Mouse (Mus musculus) forelimb bud, embryonic 11.5 days (tissue): Measurements from ENCODE around the gene Tpx2.

ENCODE experiments used
- DNase-seq: peaks from one replicate; pipeline ENCODE4 v3.0.0-alpha.2; 2012; ENCODE audit warnings: low read depth, low spot score

Gene Tpx2

GRCm38 (mm10) chr2:152914310-152915120 is 66.8 kb downstream of the Tpx2 start:
- DNase-seq, result peak; percentile 87

- no peak for DNase-seq
Measured at GRCm38 (mm10) chr2:152915453-152915852, 67.7 kb downstream of the Tpx2 start.

GRCm38 (mm10) chr2:152916111-152916510 is 68.3 kb downstream of the Tpx2 start:
- no peak for DNase-seq

GRCm38 (mm10) chr2:152917671-152918070 is 69.9 kb downstream of the Tpx2 start:
- DNase-seq, result no peak

- peak; percentile 43 for DNase-seq
Measured at GRCm38 (mm10) chr2:152922376-152922775, 74.6 kb downstream of the Tpx2 start.

- no peak for DNase-seq
Measured at GRCm38 (mm10) chr2:152923621-152924020, 75.9 kb downstream of the Tpx2 start.

GRCm38 (mm10) chr2:152924128-152924527 is 76.4 kb downstream of the Tpx2 start:
- no peak for DNase-seq

GRCm38 (mm10) chr2:152924543-152924942 is 76.8 kb downstream of the Tpx2 start:
- no peak for DNase-seq

GRCm38 (mm10) chr2:152925189-152925872 is 77.6 kb downstream of the Tpx2 start:
- DNase-seq, result peak; percentile 88

- no peak for DNase-seq
Measured at GRCm38 (mm10) chr2:152926896-152927295, 79.1 kb downstream of the Tpx2 start.

GRCm38 (mm10) chr2:152927371-152927770 is 79.6 kb downstream of the Tpx2 start:
- no peak for DNase-seq

GRCm38 (mm10) chr2:152928219-152928987 is 80.6 kb downstream of the Tpx2 start:
- no peak for DNase-seq

- no peak for DNase-seq
Measured at GRCm38 (mm10) chr2:152928988-152929370, 81.2 kb downstream of the Tpx2 start.

GRCm38 (mm10) chr2:152930276-152930675 is 82.5 kb downstream of the Tpx2 start:
- no peak for DNase-seq

- DNase-seq, result no peak
Measured at GRCm38 (mm10) chr2:152931456-152932160, 83.8 kb downstream of the Tpx2 start.

GRCm38 (mm10) chr2:152933048-152933447 is 85.3 kb downstream of the Tpx2 start, which contains the start of gene Foxs1:
Foxs1 (minus strand) TSS chr2:152933208.
- no peak for DNase-seq

GRCm38 (mm10) chr2:152933614-152934013 is 85.8 kb downstream of the Tpx2 start:
- peak; percentile 62 for DNase-seq

GRCm38 (mm10) chr2:152939846-152940245 is 92.1 kb downstream of the Tpx2 start:
- no peak for DNase-seq

GRCm38 (mm10) chr2:152941106-152941505 is 93.3 kb downstream of the Tpx2 start:
- no peak for DNase-seq

GRCm38 (mm10) chr2:152941776-152942175 is 94.0 kb downstream of the Tpx2 start:
- no peak for DNase-seq

- no peak for DNase-seq
Measured at GRCm38 (mm10) chr2:152942898-152943515, 95.2 kb downstream of the Tpx2 start.
